Mouse (Mus musculus): ENCODE measurements around the gene Asb11. TPM values are rescaled to one million over a fixed set of nuclear protein-coding genes. Genes with fewer than 3 reads are reported as not detected.

The Asb11 gene
- total and polyA plus RNA-seq, 3 experiments, result 2.5 to 3.2 TPM; not detected in 1

DNA sequence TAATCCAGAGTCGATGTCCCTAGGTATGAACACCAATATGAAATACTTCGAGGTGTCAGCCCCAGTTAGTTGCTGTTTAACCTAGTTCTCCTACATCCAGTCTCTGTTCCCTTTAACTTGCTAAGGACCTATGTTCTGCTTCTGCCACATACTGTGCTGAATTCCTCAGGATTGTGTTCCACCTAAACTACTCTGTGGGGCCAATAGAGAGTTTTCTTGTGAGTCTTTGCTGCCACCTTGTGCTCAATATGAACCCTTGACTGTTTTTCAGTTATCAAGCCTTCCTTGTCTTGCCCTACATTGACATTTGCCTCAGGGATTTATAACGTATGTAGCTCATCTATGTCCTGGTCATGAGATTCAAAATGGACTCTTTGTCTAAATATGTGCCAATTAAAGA, 38.3 kb upstream of the Asb11 start:
- Histone ChIP-seq H3K27ac (ENCODE audit: control insufficient read depth, low read depth, low read length) (no peak overlapping the region), H3K4me1 (ENCODE audit: control insufficient read depth in 1 of 2, insufficient read depth in 2 of 2, low read length in 2 of 2) (peaks cover 0 to 3% of the 10 kb centered on the region in 2 experiments; a peak in 1 of 4 replicates), H3K36me3 (ENCODE audit: control insufficient read depth in 1 of 2, insufficient read depth in 2 of 2, low read length in 2 of 2) (peaks cover 0 to 3% of the 10 kb centered on the region in 2 experiments; a peak in 1 of 4 replicates), H3K9me3 (replicated peaks; ENCODE audit: insufficient read depth, low read length) (no peaks in the 10 kb centered on the region), H3K79me2 (ENCODE audit: control insufficient read depth, insufficient read depth, low read length, poor library complexity) (no peaks in the 10 kb centered on the region), H3K9ac (ENCODE audit: control insufficient read depth, low read depth, low read length, poor library complexity, severe bottlenecking) (no peak overlapping the region), H3K4me3 (ENCODE audit: control insufficient read depth in 1 of 2, insufficient read depth in 1 of 2, low read depth in 2 of 2, low read length in 2 of 2) (no peak overlapping the region), H3K27me3 (ENCODE audit: control insufficient read depth in 1 of 2, insufficient read depth in 2 of 2, low read length in 2 of 2) (no peaks in the 10 kb centered on the region)
- peak; percentile 69 for TF ChIP-seq ZC3H11A (IDR thresholded peaks at IDR 0.05; ENCODE audit: low read depth, low read length)
- no peak for TF ChIP-seq E2F4 (IDR thresholded peaks at IDR 0.05; ENCODE audit: borderline replicate concordance, low read depth, low read length)
- peak; percentile 13 to 79 (median 44); a peak in 5 of 6 replicates for TF ChIP-seq CTCF (IDR thresholded peaks at IDR 0.05 in 2 of 3, conservative IDR thresholded peaks at IDR 0.05 in 1 of 3; ENCODE audit: control insufficient read depth in 1 of 3, insufficient read depth in 1 of 3, low read depth in 2 of 3, low read length in 3 of 3, poor library complexity in 1 of 3, severe bottlenecking in 1 of 3)
- peak; percentile 88 for TF ChIP-seq RAD21 (IDR thresholded peaks at IDR 0.05; ENCODE audit: low read depth, low read length)
- TF ChIP-seq SMC3 (IDR thresholded peaks at IDR 0.05; ENCODE audit: low read depth, low read length), result peak; percentile 85
- no peak for TF ChIP-seq TBP (IDR thresholded peaks at IDR 0.05; ENCODE audit: low read depth, low read length)
- DNase-seq (ENCODE audit: low read depth, low spot score), result peak; percentile 63

DNA sequence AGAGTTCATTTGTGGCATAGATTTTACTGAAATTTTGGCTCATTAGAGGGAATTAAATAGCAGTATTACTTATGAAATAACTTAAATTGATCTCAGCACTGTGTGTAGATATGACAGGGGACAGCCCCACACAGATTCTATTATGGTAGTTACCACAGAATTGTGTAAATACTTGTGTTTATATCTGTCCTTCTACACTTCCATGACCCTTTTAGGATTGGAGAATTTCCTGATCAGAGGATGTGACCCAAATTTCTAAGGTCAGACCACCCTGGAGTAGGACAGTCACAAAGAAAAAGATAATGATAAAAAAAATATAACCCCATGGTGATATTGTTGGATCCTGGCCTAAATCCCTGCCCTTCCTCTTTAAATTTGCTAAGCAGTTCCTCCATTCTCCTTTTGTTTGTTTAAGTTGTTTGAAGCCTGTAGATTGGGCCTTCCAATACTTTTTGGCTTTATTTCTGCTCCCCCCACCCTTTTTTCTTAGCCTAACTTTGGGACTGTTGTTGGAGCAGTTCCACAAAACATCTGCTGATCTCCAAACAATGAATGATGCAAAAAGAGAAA, 31.6 kb upstream of the Asb11 start:
- Histone ChIP-seq H3K9me3 (replicated peaks; ENCODE audit: insufficient read depth, low read length) (no peaks in the 10 kb centered on the region), H3K27ac (ENCODE audit: control insufficient read depth, low read depth, low read length) (no peak overlapping the region), H3K36me3 (ENCODE audit: control insufficient read depth in 1 of 2, insufficient read depth in 2 of 2, low read length in 2 of 2) (no peaks in the 10 kb centered on the region), H3K27me3 (ENCODE audit: control insufficient read depth in 1 of 2, insufficient read depth in 2 of 2, low read length in 2 of 2) (no peaks in the 10 kb centered on the region), H3K4me3 (ENCODE audit: control insufficient read depth in 1 of 2, insufficient read depth in 1 of 2, low read depth in 2 of 2, low read length in 2 of 2) (no peak overlapping the region), H3K9ac (ENCODE audit: control insufficient read depth, low read depth, low read length, poor library complexity, severe bottlenecking) (no peak overlapping the region), H3K4me1 (ENCODE audit: control insufficient read depth in 1 of 2, insufficient read depth in 2 of 2, low read length in 2 of 2) (no peaks in the 10 kb centered on the region), H3K79me2 (ENCODE audit: control insufficient read depth, insufficient read depth, low read length, poor library complexity) (no peaks in the 10 kb centered on the region)
- no peak for TF ChIP-seq CHD2 (IDR thresholded peaks at IDR 0.05; ENCODE audit: low read length)
- no peak for TF ChIP-seq GABPA (IDR thresholded peaks at IDR 0.05; ENCODE audit: low read depth, low read length)
- TF ChIP-seq NELFE (IDR thresholded peaks at IDR 0.05; ENCODE audit: low read depth, low read length), result no peak
- no peak for TF ChIP-seq NRF1 (IDR thresholded peaks at IDR 0.05; ENCODE audit: insufficient read depth, low read depth, low read length, poor library complexity, severe bottlenecking)
- no peak for TF ChIP-seq USF1 (IDR thresholded peaks at IDR 0.05; ENCODE audit: low read depth, low read length)
- TF ChIP-seq CTCF (IDR thresholded peaks at IDR 0.05 in 2 of 3, conservative IDR thresholded peaks at IDR 0.05 in 1 of 3; ENCODE audit: control insufficient read depth in 1 of 3, insufficient read depth in 1 of 3, low read depth in 2 of 3, low read length in 3 of 3, poor library complexity in 1 of 3, severe bottlenecking in 1 of 3), result no peak
- TF ChIP-seq MXI1 (IDR thresholded peaks at IDR 0.05; ENCODE audit: low read depth, low read length), result no peak
- no peak for TF ChIP-seq BHLHE40 (IDR thresholded peaks at IDR 0.05; ENCODE audit: borderline replicate concordance, low read depth, low read length)
- TF ChIP-seq MEF2A (IDR thresholded peaks at IDR 0.05; ENCODE audit: extremely low read depth, insufficient replicate concordance, low read depth, low read length, poor library complexity, severe bottlenecking), result no peak
- no peak for DNase-seq (ENCODE audit: low read depth, low spot score)
